32 mouse cellular contexts compared by ENCODE assay signal in genomic region chr6:149243384-149243783, GRCm38 (mm10). TPM values are rescaled to one million over a fixed set of nuclear protein-coding genes. Genes with fewer than 3 reads are reported as not detected.
DNase-seq lines count a peak whose midpoint lies in the region; ATAC-seq and TF ChIP-seq lines count a peak whose summit lies in the region.
"Had no signal": no experiment of that assay in that cellular context is flagged by ENCODE, and none has a peak within 500 bp of the region (broad histone marks: within the 10 kb centered on the region; RNA-seq: fewer than 3 reads in every experiment).

No protein-coding gene starts in this region.

- H3K9ac ChIP-seq in liver, embryonic 12.5 days: no peak overlapping the region
- no peak overlapping the region for H3K9ac ChIP-seq in liver, postnatal 0 days (replicated peaks)
- H3K9ac ChIP-seq: embryonic facial prominence, embryonic 12.5 days; forebrain, embryonic 12.5 days; heart, embryonic 15.5 days; hindbrain, embryonic 12.5 days; limb, embryonic 13.5 days; midbrain, embryonic 15.5 days; neural tube, embryonic 12.5 days had no signal

- no peaks in the 10 kb centered on the region for H3K27me3 ChIP-seq in liver, embryonic 12.5 days (replicated peaks)
- H3K27me3 ChIP-seq in liver, postnatal 0 days (ENCODE audit: insufficient read depth, low read length): no peaks in the 10 kb centered on the region
- H3K27me3 ChIP-seq: embryonic facial prominence, embryonic 12.5 days; forebrain, embryonic 12.5 days; heart, embryonic 15.5 days; hindbrain, embryonic 12.5 days; limb, embryonic 13.5 days; midbrain, embryonic 15.5 days; neural tube, embryonic 12.5 days; Patski had no signal

- H3K4me3 ChIP-seq in liver, embryonic 12.5 days: no peak overlapping the region
- no peak overlapping the region for H3K4me3 ChIP-seq in liver, postnatal 0 days (ENCODE audit: low read depth, low read length)
- H3K4me3 ChIP-seq: embryonic facial prominence, embryonic 12.5 days; forebrain, embryonic 12.5 days; heart, embryonic 15.5 days; hindbrain, embryonic 12.5 days; left cerebral cortex, adult 2 months; limb, embryonic 13.5 days; midbrain, embryonic 10.5 days; midbrain, embryonic 15.5 days; neural tube, embryonic 12.5 days had no signal

- peak; percentile 53 for DNase-seq in 416B (ENCODE audit: low read depth)
- no peak for DNase-seq in liver, postnatal 0 days
- DNase-seq in left cerebral cortex, adult 9 months (ENCODE audit: low spot score in 2 of 2): no peak
- no peak for DNase-seq in lung, postnatal 36 days
- DNase-seq in c-Kit-positive CD71-positive TER-119-positive erythroid progenitor cells, embryonic 14.5 days (ENCODE audit: low spot score): no peak
- DNase-seq: adrenal gland, postnatal 10 days; cerebellum, adult 11 months; cerebellum, adult 9-10 months; cerebellum, postnatal 36 days; embryo, embryonic 11 days; gastrocnemius, postnatal 10 days; kidney, adult 11 months; kidney, postnatal 14 days; lung, adult 2 months; lung, postnatal 10 days; right cerebral cortex, adult 18-20 months; thymus, adult 18-20 months; thymus, postnatal 36 days had no signal

- no peak overlapping the region for H3K4me2 ChIP-seq in liver, embryonic 12.5 days
- no peak overlapping the region for H3K4me2 ChIP-seq in liver, postnatal 0 days (ENCODE audit: low read depth, low read length)
- H3K4me2 ChIP-seq: embryonic facial prominence, embryonic 12.5 days; forebrain, embryonic 12.5 days; heart, embryonic 15.5 days; hindbrain, embryonic 12.5 days; limb, embryonic 13.5 days; midbrain, embryonic 15.5 days; neural tube, embryonic 12.5 days had no signal

- TF ChIP-seq EP300 in liver, postnatal 0 days (IDR thresholded peaks at IDR 0.05; ENCODE audit: low read depth): peak; percentile 77

- ATAC-seq in erythroblast, adult 5-6 weeks (replicated peaks; ENCODE audit: low FRiP score, poor library complexity, severe bottlenecking): 0 out of 2 replicates have a peak, but pooled peaks have one; percentile 37
- peak; percentile 66 for ATAC-seq in liver, embryonic 12.5 days
- peak; percentile 78 for ATAC-seq in liver, postnatal 0 days
- ATAC-seq: hindbrain, postnatal 0 days; midbrain, embryonic 15.5 days; Patski had no signal

- H3K9me3 ChIP-seq in liver, embryonic 12.5 days (replicated peaks): peaks cover 21% of the 10 kb centered on the region
- peaks cover 15% of the 10 kb centered on the region for H3K9me3 ChIP-seq in liver, postnatal 0 days (ENCODE audit: low read length)
- H3K9me3 ChIP-seq: embryonic facial prominence, embryonic 12.5 days; heart, embryonic 15.5 days; midbrain, embryonic 15.5 days had no signal

- H3K4me1 ChIP-seq in liver, embryonic 12.5 days: no peaks in the 10 kb centered on the region
- no peaks in the 10 kb centered on the region for H3K4me1 ChIP-seq in liver, postnatal 0 days (ENCODE audit: insufficient read depth)
- H3K4me1 ChIP-seq: embryonic facial prominence, embryonic 12.5 days; forebrain, embryonic 12.5 days; hindbrain, embryonic 12.5 days; limb, embryonic 13.5 days; midbrain, embryonic 10.5 days; midbrain, embryonic 15.5 days; neural tube, embryonic 12.5 days had no signal

- H3K27ac ChIP-seq in liver, embryonic 12.5 days: no peak overlapping the region
- H3K27ac ChIP-seq in liver, postnatal 0 days (ENCODE audit: low read depth): no peak overlapping the region
- H3K27ac ChIP-seq: embryonic facial prominence, embryonic 12.5 days; forebrain, embryonic 12.5 days; heart, embryonic 15.5 days; hindbrain, embryonic 12.5 days; hindbrain, postnatal 0 days; left cerebral cortex, adult 2 months; limb, embryonic 13.5 days; midbrain, embryonic 10.5 days; midbrain, embryonic 15.5 days; neural tube, embryonic 12.5 days; stomach, postnatal 0 days had no signal

- no peak for TF ChIP-seq CTCF in liver, postnatal 0 days (IDR thresholded peaks at IDR 0.05; ENCODE audit: low read depth)

- WGBS in liver, embryonic 12.5 days (ENCODE audit: insufficient replicate concordance): 54% methylated on average over 7 of the region's 7 CpGs
- WGBS in liver, postnatal 0 days (ENCODE audit: insufficient replicate concordance): 68% methylated on average over 7 of the region's 7 CpGs

- no peaks in the 10 kb centered on the region for H3K36me3 ChIP-seq in liver, embryonic 12.5 days
- no peaks in the 10 kb centered on the region for H3K36me3 ChIP-seq in liver, postnatal 0 days (replicated peaks; ENCODE audit: insufficient read depth, low read length)
- H3K36me3 ChIP-seq: embryonic facial prominence, embryonic 12.5 days; forebrain, embryonic 12.5 days; heart, embryonic 15.5 days; hindbrain, embryonic 12.5 days; limb, embryonic 13.5 days; midbrain, embryonic 10.5 days; midbrain, embryonic 15.5 days; neural tube, embryonic 12.5 days had no signal

RNA-seq across cellular contexts. Expression of gene Amn1, which starts 54.9 kb away (rescaled TPM):
- 19.4 and 26.5 TPM in 2 replicates for total RNA-seq in erythroblast, adult 5-6 weeks (2015; ENCODE audit: low replicate concordance)
- total RNA-seq in erythroblast, adult 5-6 weeks (2017; ENCODE audit: low replicate concordance): 11.9 and 14.4 TPM in 2 replicates
- polyA plus RNA-seq in liver, embryonic 12.5 days (2016; fragmentation: Nextera tagmentation; extraction: Ambion mirVana): 8.6 and 9.2 TPM in 2 replicates
- 7.1 and 9.1 TPM in 2 replicates for polyA plus RNA-seq in liver, postnatal 0 days (2015; fragmentation: Nextera tagmentation; extraction: Ambion mirVana)
